Mouse (Mus musculus) lung, embryonic 15.5 days (tissue): ENCODE results near the gene Chchd10. TPM values are rescaled to one million over a fixed set of nuclear protein-coding genes. Genes with fewer than 3 reads are reported as not detected.
"Not testable (repeated sequence)": the region's sequence is repeated elsewhere in the genome, so short reads cannot be mapped to it uniquely, and the experiment has no call there.

ENCODE experiments used
- ATAC-seq: fragments of 200-750 bp; cut with Nextera tagmentation; 2 replicates; pipeline ENCODE4 v1.8.0; 2017; ENCODE audit warnings: moderate number of reproducible peaks, borderline replicate concordance; ENCODE audit not compliant: low FRiP score, low TSS enrichment; ENCODE audit errors: extremely low read depth
- H3K27ac ChIP-seq: fragments of 300-500 bp; sonication (generic); 2 replicates; pipeline ENCODE4 v1.5.1; 2015; ENCODE audit warnings: moderate library complexity, mild to moderate bottlenecking, inconsistent platforms
- H3K27me3 ChIP-seq: fragments of 300-500 bp; sonication (generic); 2 replicates; pipeline ENCODE4 v1.6.1; 2015; ENCODE audit warnings: inconsistent platforms
- H3K36me3 ChIP-seq: fragments of 300-500 bp; sonication (generic); 2 replicates; pipeline ENCODE4 v1.6.1; 2015; ENCODE audit warnings: inconsistent platforms
- H3K4me1 ChIP-seq: fragments of 300-500 bp; sonication (generic); 2 replicates; pipeline ENCODE4 v1.6.1; 2015; ENCODE audit warnings: inconsistent platforms
- H3K4me2 ChIP-seq: fragments of 300-500 bp; sonication (generic); 2 replicates; pipeline ENCODE4 v1.6.1; 2015; ENCODE audit warnings: inconsistent platforms, mild to moderate bottlenecking, moderate library complexity
- H3K4me3 ChIP-seq: fragments of 300-500 bp; sonication (generic); 2 replicates; pipeline ENCODE4 v1.5.1; 2015; ENCODE audit warnings: mild to moderate bottlenecking, inconsistent platforms
- H3K9ac ChIP-seq: fragments of 300-500 bp; sonication (generic); 2 replicates; pipeline ENCODE4 v1.6.1; 2015; ENCODE audit warnings: inconsistent platforms
- H3K9me3 ChIP-seq: fragments of 300-500 bp; sonication (generic); 2 replicates; pipeline ENCODE4 v1.6.1; 2016; ENCODE audit warnings: inconsistent platforms
- WGBS: fragments of 180-500 bp; shearing (Covaris S2); methylation state at CpG from one replicate; pipeline ENCODE4 v1.1.7; 2015; 5-methylcytosine and 5-hydroxymethylcytosine counted together
- polyA plus RNA-seq: library from polyadenylated mRNA; unstranded; fragments of >200 nt; fragmentation: Nextera tagmentation; extraction: Ambion mirVana; gene quantifications from 2 replicates; pipeline ENCODE4 v1.2.1, GENCODE M21; 2015

The Chchd10 gene
- 51.1 and 55.3 TPM in 2 replicates for polyA plus RNA-seq

- peaks cover 53% of the 10 kb centered on the region for H3K4me1 ChIP-seq
- 31% methylated on average over 6 of the region's 6 CpGs for WGBS
- peaks cover 37% of the 10 kb centered on the region for H3K27me3 ChIP-seq
- H3K9me3 ChIP-seq, result no peaks in the 10 kb centered on the region
- peak within 1 kb of the TSS; percentile 98 for H3K4me2 ChIP-seq
- H3K9ac ChIP-seq, result peak within 1 kb of the TSS; percentile 87
- H3K27ac ChIP-seq, result peak within 1 kb of the TSS; percentile 89
- no peak for ATAC-seq
- peaks cover 2% of the 10 kb centered on the region; the same call in 1 of the 2 replicates for H3K36me3 ChIP-seq
- peak within 1 kb of the TSS; percentile 67 for H3K4me3 ChIP-seq
Observed at GRCm38 (mm10) chr10:75932891-75933290, at the start of gene Chchd10. Gene Chchd10 (plus strand): TSS chr10:75933130.

GRCm38 (mm10) chr10:75883232-75883552, 49.7 kb upstream of the Chchd10 start:
- Histone ChIP-seq H3K9ac (no peak overlapping the region), H3K27me3 (no peaks in the 10 kb centered on the region), H3K4me3 (0 out of 2 replicates have a peak overlapping the region, but pooled peaks have one; percentile 9), H3K4me2 (peak overlapping the region; percentile 40), H3K4me1 (peaks cover 13% of the 10 kb centered on the region; the same call in 1 of the 2 replicates), H3K9me3 (no peaks in the 10 kb centered on the region), H3K36me3 (no peaks in the 10 kb centered on the region), H3K27ac (0 out of 2 replicates have a peak overlapping the region, but pooled peaks have one; percentile 15)
- ATAC-seq, result peak; percentile 32
- WGBS, result 1% methylated on average over 10 of the region's 10 CpGs

DNA sequence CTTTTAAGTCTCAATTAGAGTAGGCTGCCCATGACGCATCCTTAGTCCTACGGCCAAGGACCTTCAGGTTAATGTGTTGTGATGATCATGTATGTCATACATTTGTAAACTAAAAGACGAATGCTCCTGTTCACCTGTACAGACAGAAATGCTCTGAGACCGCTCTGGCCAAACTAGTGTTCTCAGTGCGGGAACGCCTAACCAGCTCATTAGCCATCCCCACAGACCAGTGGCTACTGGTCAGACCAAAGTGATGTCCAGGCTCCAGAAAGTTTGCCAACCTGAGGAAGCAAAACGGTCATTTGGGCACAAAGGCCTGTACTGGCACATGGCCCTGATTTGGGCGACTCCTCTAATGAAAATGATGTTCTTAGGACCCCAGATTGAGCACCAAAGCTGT, 48.2 kb upstream of the Chchd10 start:
- Histone ChIP-seq H3K9ac (no peak overlapping the region), H3K36me3 (no peaks in the 10 kb centered on the region), H3K27ac (no peak overlapping the region), H3K27me3 (no peaks in the 10 kb centered on the region), H3K4me2 (no peak overlapping the region), H3K9me3 (no peaks in the 10 kb centered on the region), H3K4me3 (no peak overlapping the region), H3K4me1 (peaks cover 19% of the 10 kb centered on the region; the same call in 1 of the 2 replicates)
- 91% methylated on average over 8 of the region's 8 CpGs for WGBS
- ATAC-seq, result no peak

- H3K4me2 ChIP-seq, H3K27me3 ChIP-seq, H3K9ac ChIP-seq, H3K36me3 ChIP-seq, ATAC-seq, H3K27ac ChIP-seq, H3K4me3 ChIP-seq, H3K9me3 ChIP-seq: not testable (repeated sequence)
- 77% methylated on average over 5 of the region's 5 CpGs for whole genome bisulfite sequencing
- peaks cover 12% of the 10 kb centered on the region; the same call in 1 of the 2 replicates for H3K4me1 ChIP-seq
Observed at GRCm38 (mm10) chr10:75887504-75887903, 45.4 kb upstream of the Chchd10 start.

DNA sequence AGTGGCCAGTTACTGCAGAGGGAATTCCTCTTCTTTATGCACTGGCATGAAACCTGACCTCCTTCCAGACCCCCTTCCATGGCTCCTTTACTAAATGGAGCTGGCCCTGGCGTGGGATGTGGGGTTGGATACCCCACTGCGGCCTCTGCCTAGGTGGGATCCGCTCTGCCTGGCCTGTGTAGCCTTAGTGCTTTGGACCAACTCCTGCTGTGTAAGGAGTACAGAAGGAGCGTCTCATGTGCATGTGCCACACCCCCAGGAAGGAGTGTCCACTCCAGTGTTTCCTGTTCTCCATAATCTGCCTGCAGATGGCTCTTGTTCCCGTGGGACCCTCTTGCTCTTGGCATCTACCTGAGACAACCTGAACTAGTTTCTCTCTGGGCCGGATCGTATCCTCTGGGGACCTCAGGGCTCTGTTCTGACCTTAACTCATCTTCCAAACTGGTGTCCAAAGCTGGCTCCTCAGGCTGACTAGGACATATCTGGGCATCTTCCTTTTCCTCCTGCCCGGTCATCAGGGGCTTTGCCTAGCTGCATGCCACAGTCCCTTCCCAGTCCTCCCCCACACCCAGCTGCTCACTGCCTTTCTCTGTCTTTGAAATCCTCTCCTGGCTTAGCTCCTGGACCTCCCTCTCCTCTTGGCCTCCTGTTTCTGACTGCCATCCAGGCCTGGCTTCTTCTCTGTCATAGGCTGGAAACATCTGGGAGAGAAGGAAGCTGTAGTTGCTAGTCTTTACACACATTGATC, 43.4 kb upstream of the Chchd10 start:
- no peak overlapping the region for H3K4me2 ChIP-seq
- H3K27ac ChIP-seq, result no peak overlapping the region
- no peak overlapping the region for H3K9ac ChIP-seq
- no peaks in the 10 kb centered on the region for H3K27me3 ChIP-seq
- ATAC-seq, result no peak
- no peaks in the 10 kb centered on the region for H3K9me3 ChIP-seq
- 26% methylated on average over 8 of the region's 8 CpGs for WGBS
- no peaks in the 10 kb centered on the region for H3K36me3 ChIP-seq
- H3K4me3 ChIP-seq, result no peak overlapping the region
- H3K4me1 ChIP-seq, result peaks cover 16% of the 10 kb centered on the region

DNA sequence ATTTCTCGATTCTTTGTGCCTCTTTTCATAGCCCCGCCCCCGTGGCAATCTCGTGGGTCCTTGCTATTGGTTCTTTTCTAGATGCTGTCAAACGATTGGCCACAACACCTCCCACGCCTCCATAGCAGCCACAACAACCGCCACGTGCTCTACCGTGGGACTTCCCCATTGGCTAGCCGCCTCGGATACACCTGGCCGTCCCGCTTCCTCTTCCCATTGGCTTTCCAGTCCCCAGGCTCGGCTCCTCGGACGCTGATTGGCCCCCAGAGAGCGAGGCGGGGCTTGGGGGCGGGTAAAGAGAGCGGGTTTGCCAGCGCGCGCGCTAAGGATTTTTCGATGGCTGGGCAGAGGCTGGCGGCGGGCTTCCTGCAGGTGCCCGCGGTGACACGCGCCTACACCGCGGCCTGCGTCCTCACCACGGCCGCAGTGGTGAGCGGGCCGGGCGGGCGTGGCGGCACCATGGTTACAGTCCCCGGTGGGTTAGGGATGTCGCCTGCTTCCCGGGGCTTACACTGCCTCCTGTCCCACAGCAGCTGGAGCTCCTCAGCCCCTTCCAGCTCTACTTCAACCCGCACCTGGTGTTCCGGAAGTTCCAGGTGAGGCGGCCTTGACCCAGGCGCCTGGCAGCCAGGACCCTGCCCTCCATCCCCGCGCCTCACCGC, 39.7 kb upstream of the Chchd10 start, which contains the start of gene Derl3:
Derl3 (plus strand) TSS at position 325 of the 662 bp plus-strand sequence.
- ATAC-seq, result peak; percentile 97
- Histone ChIP-seq H3K9me3 (no peaks in the 10 kb centered on the region), H3K9ac (peak within 1 kb of the TSS; percentile 44), H3K27ac (peak within 1 kb of the TSS; percentile 21), H3K36me3 (peaks cover 30% of the 10 kb centered on the region), H3K4me3 (peak within 1 kb of the TSS; percentile 44), H3K4me1 (peaks cover 16% of the 10 kb centered on the region), H3K27me3 (no peaks in the 10 kb centered on the region), H3K4me2 (peak within 1 kb of the TSS; percentile 92)
- WGBS, result 2% methylated on average over 51 of the region's 51 CpGs

GRCm38 (mm10) chr10:75894601-75895000, 38.3 kb upstream of the Chchd10 start:
- Histone ChIP-seq H3K27ac (no peak overlapping the region), H3K36me3 (peaks cover 38% of the 10 kb centered on the region), H3K4me2 (no peak overlapping the region), H3K9me3 (no peaks in the 10 kb centered on the region), H3K27me3 (no peaks in the 10 kb centered on the region), H3K4me1 (peaks cover 14% of the 10 kb centered on the region), H3K4me3 (no peak overlapping the region), H3K9ac (no peak overlapping the region)
- no peak for ATAC-seq
- WGBS, result 71% methylated on average over 6 of the region's 6 CpGs

DNA sequence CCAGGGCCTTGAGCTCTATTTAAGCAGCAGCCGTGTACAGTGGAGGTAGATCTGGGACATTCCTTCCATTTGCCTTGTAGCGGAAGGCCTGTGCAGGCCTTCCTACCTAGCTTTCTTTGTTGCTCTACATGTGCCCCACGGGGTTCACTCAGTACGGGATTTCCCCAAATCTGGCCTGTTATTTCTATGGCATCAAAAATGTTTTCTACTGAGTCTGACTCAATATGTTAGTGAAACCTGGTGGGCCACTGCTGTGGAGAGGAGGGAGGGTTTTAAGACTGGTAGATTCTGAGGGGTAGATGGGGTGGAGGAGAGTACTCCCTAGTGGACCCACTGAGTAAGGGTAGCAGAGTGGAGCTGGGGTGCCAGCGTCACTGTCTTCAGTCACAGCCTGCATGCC, 37.2 kb upstream of the Chchd10 start:
- no peak for ATAC-seq
- no peak overlapping the region for H3K4me2 ChIP-seq
- no peak overlapping the region for H3K9ac ChIP-seq
- H3K9me3 ChIP-seq, result no peaks in the 10 kb centered on the region
- peaks cover 47% of the 10 kb centered on the region for H3K36me3 ChIP-seq
- H3K4me1 ChIP-seq, result peaks cover 13% of the 10 kb centered on the region
- no peak overlapping the region for H3K27ac ChIP-seq
- no peak overlapping the region for H3K4me3 ChIP-seq
- no peaks in the 10 kb centered on the region for H3K27me3 ChIP-seq
- WGBS, result 94% methylated on average over 5 of the region's 5 CpGs

DNA sequence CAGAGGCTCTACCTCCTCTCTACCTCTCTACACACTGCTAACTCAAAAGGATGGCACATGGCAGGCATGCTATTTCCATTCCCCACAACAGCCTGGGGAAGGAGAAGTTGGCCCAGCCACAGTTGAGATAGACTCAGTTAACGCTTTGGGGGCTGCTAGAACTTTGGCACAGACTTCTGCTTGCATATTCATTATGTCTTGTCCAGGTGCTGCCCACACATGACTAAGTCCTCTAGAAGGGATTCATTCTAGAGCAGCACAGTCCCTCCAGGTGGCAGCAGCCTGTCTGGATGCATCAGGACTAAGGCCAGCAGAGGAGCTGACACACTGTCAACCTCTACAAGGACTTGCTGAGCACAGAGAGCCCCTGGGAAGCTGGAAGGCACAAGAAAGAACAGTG, 36.7 kb upstream of the Chchd10 start:
- H3K9me3 ChIP-seq, result no peaks in the 10 kb centered on the region
- peaks cover 13% of the 10 kb centered on the region for H3K4me1 ChIP-seq
- H3K4me2 ChIP-seq, result no peak overlapping the region
- 94% methylated on average over 1 of the region's 1 CpGs for WGBS
- no peaks in the 10 kb centered on the region for H3K27me3 ChIP-seq
- H3K27ac ChIP-seq, result no peak overlapping the region
- H3K9ac ChIP-seq, result no peak overlapping the region
- H3K36me3 ChIP-seq, result peaks cover 51% of the 10 kb centered on the region
- ATAC-seq, result no peak
- no peak overlapping the region for H3K4me3 ChIP-seq

- H3K4me2 ChIP-seq, result no peak overlapping the region
- H3K9me3 ChIP-seq, result no peaks in the 10 kb centered on the region
- peaks cover 63% of the 10 kb centered on the region for H3K36me3 ChIP-seq
- H3K27me3 ChIP-seq, result no peaks in the 10 kb centered on the region
- peaks cover 13% of the 10 kb centered on the region for H3K4me1 ChIP-seq
- H3K4me3 ChIP-seq, result no peak overlapping the region
- no peak overlapping the region for H3K27ac ChIP-seq
- no peak for ATAC-seq
- 40% methylated on average over 6 of the region's 6 CpGs for WGBS
- H3K9ac ChIP-seq, result no peak overlapping the region
Observed at GRCm38 (mm10) chr10:75897373-75897772, 35.6 kb upstream of the Chchd10 start.

- Histone ChIP-seq H3K9ac (no peak overlapping the region), H3K36me3 (peaks cover 70% of the 10 kb centered on the region)
Observed at GRCm38 (mm10) chr10:75898039-75898564, 34.8 kb upstream of the Chchd10 start.

DNA sequence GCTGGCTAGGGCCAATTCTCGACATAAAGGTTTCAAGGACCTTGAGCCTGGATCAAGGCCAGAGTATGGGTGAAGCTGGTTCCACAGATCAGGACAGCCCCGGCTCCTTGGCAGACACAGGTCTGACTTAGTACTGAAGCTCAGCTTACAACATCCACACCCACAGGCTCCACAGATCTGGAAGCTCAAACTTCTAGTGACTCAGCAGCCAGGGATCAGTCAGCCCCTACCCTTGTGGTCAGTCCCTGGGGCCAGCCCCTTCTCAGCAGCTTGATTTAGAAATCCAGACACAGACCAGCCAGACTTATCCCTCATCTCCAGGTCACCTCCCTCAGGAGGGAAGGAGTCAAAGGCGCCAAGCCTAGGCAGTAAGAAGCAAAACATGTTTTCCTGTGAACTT, 34.1 kb upstream of the Chchd10 start:
- Histone ChIP-seq H3K36me3 (peaks cover 78% of the 10 kb centered on the region), H3K4me2 (no peak overlapping the region), H3K27ac (peak overlapping the region; percentile 37), H3K4me1 (0 out of 2 replicates have a peak, but pooled peaks cover 2% of the 10 kb centered on the region), H3K27me3 (no peaks in the 10 kb centered on the region), H3K9me3 (no peaks in the 10 kb centered on the region), H3K9ac (no peak overlapping the region), H3K4me3 (no peak overlapping the region)
- no peak for ATAC-seq
- 55% methylated on average over 3 of the region's 3 CpGs for WGBS

More at GRCm38 (mm10) chr10:75898039-75898564, 34.8 kb upstream of the Chchd10 start:
- Histone ChIP-seq H3K9me3 (no peaks in the 10 kb centered on the region), H3K4me3 (no peak overlapping the region), H3K4me1 (peaks cover 9% of the 10 kb centered on the region), H3K27ac (no peak overlapping the region), H3K4me2 (no peak overlapping the region), H3K27me3 (no peaks in the 10 kb centered on the region)
- ATAC-seq, result no peak
- 74% methylated on average over 6 of the region's 6 CpGs for WGBS
